Mouse (Mus musculus) CH12.LX (cell line): Measurements from ENCODE around the gene Taf10. TPM values are rescaled to one million over a fixed set of nuclear protein-coding genes. Genes with fewer than 3 reads are reported as not detected.

Experiments
- DNase-seq: peaks from one replicate; pipeline ENCODE4 v3.0.0-alpha.2; 2013; ENCODE audit errors: extremely low read depth
- H3K27ac ChIP-seq: 2 replicates; pipeline ENCODE4 v1.5.1; 2012; ENCODE audit warnings: low read depth, mild to moderate bottlenecking, control low read depth, moderate library complexity; ENCODE audit not compliant: insufficient read depth
- H3K27me3 ChIP-seq: replicated peaks from 2 replicates; pipeline ENCODE3; 2012; ENCODE audit warnings: inconsistent platforms
- H3K36me3 ChIP-seq, 2 experiments: replicated peaks in 1 of 2; 2 replicates each; pipeline versions ENCODE3 to v1.6.1; 2012; ENCODE audit warnings: inconsistent platforms in 1 of 2, low read length in 1 of 2, mild to moderate bottlenecking in 1 of 2, mixed read lengths in 1 of 2, moderate library complexity in 1 of 2; ENCODE audit not compliant: control insufficient read depth in 1 of 2, insufficient read depth in 1 of 2
- H3K4me1 ChIP-seq, 2 experiments: 2 replicates each; pipeline ENCODE4 v1.6.1; 2012; ENCODE audit warnings: inconsistent platforms in 1 of 2, moderate library complexity in 1 of 2; ENCODE audit not compliant: insufficient read depth in 2 of 2, control insufficient read depth in 1 of 2
- H3K4me2 ChIP-seq: 2 replicates; pipeline ENCODE4 v1.6.1; 2012; ENCODE audit warnings: low read depth, mild to moderate bottlenecking, control low read depth; ENCODE audit not compliant: poor library complexity, insufficient read depth, severe bottlenecking
- H3K4me3 ChIP-seq, 3 experiments: fragments of 150-350 bp in 1 of 3; sonication (generic) in 1 of 3; replicated peaks in 1 of 3; 2 replicates each; pipeline versions ENCODE3 to v1.5.1; 2011 to 2012; ENCODE audit warnings: low read depth in 2 of 3, low read length in 2 of 3, mild to moderate bottlenecking in 2 of 3, moderate library complexity in 2 of 3, control low read depth in 1 of 3, improper control_type of control experiment in 1 of 3, inconsistent platforms in 1 of 3, mixed read lengths in 1 of 3; ENCODE audit not compliant: poor library complexity in 1 of 3
- H3K79me2 ChIP-seq: replicated peaks from 2 replicates; pipeline ENCODE4 v1.6.1; 2012; ENCODE audit warnings: mild to moderate bottlenecking, moderate library complexity; ENCODE audit not compliant: control insufficient read depth, poor library complexity, insufficient read depth, severe bottlenecking; ENCODE audit errors: extremely low read depth
- H3K9ac ChIP-seq: 2 replicates; pipeline ENCODE4 v1.6.1; 2012; ENCODE audit warnings: low read depth, mild to moderate bottlenecking, control low read depth, moderate library complexity; ENCODE audit not compliant: insufficient read depth
- H3K9me3 ChIP-seq: replicated peaks from 2 replicates; pipeline ENCODE3; 2012; ENCODE audit warnings: low read length, inconsistent platforms, mixed read lengths
- BHLHE40 ChIP-seq: IDR thresholded peaks from 2 replicates; pipeline ENCODE4 v1.6.1; 2011; ENCODE audit warnings: mild to moderate bottlenecking, low read depth, low read length, improper control_type of control experiment
- CHD1 ChIP-seq: IDR thresholded peaks from 2 replicates; pipeline ENCODE4 v1.6.1; 2012; ENCODE audit warnings: low read depth, low read length, improper control_type of control experiment, inconsistent platforms
- CHD2 ChIP-seq: IDR thresholded peaks from 2 replicates; pipeline ENCODE4 v1.6.1; 2011; ENCODE audit warnings: low read length, improper control_type of control experiment
- E2F4 ChIP-seq: IDR thresholded peaks from 2 replicates; pipeline ENCODE4 v1.6.1; 2011; ENCODE audit warnings: low read depth, low read length, improper control_type of control experiment; ENCODE audit not compliant: insufficient replicate concordance
- ETS1 ChIP-seq: conservative IDR thresholded peaks from 2 replicates; pipeline ENCODE4 v1.6.1; 2012; ENCODE audit warnings: low read depth, mild to moderate bottlenecking, inconsistent platforms, low read length, improper control_type of control experiment, moderate library complexity
- GABPA ChIP-seq: IDR thresholded peaks from 2 replicates; pipeline ENCODE4 v1.6.1; 2012; ENCODE audit warnings: low read depth, low read length, improper control_type of control experiment, inconsistent platforms; ENCODE audit not compliant: insufficient replicate concordance
- KAT2A ChIP-seq: IDR thresholded peaks from 2 replicates; pipeline ENCODE4 v1.6.1; 2012; ENCODE audit warnings: low read length, improper control_type of control experiment, inconsistent platforms; ENCODE audit not compliant: insufficient replicate concordance
- MAX ChIP-seq: IDR thresholded peaks from 2 replicates; pipeline ENCODE4 v1.6.1; 2011; ENCODE audit warnings: low read length, improper control_type of control experiment
- MAZ ChIP-seq: IDR thresholded peaks from 2 replicates; pipeline ENCODE4 v1.6.1; 2012; ENCODE audit warnings: low read depth, mild to moderate bottlenecking, inconsistent platforms, low read length, improper control_type of control experiment, moderate library complexity
- MEF2A ChIP-seq: IDR thresholded peaks from 2 replicates; pipeline ENCODE4 v1.6.1; 2014; ENCODE audit warnings: low read depth, mild to moderate bottlenecking, inconsistent platforms, low read length, improper control_type of control experiment, borderline replicate concordance
- NRF1 ChIP-seq: IDR thresholded peaks from 2 replicates; pipeline ENCODE4 v1.6.1; 2014; ENCODE audit warnings: low read depth, mild to moderate bottlenecking, inconsistent platforms, low read length, improper control_type of control experiment, moderate library complexity
- POLR2AphosphoS2 ChIP-seq: IDR thresholded peaks from 2 replicates; pipeline ENCODE4 v1.6.1; 2011; ENCODE audit warnings: low read depth, low read length, improper control_type of control experiment
- RAD21 ChIP-seq: IDR thresholded peaks from 2 replicates; pipeline ENCODE4 v1.6.1; 2011; ENCODE audit warnings: low read depth, mild to moderate bottlenecking, low read length, improper control_type of control experiment, moderate library complexity
- RCOR1 ChIP-seq: conservative IDR thresholded peaks from 2 replicates; pipeline ENCODE4 v1.6.1; 2012; ENCODE audit warnings: low read depth, mild to moderate bottlenecking, inconsistent platforms, low read length, improper control_type of control experiment
- SIN3A ChIP-seq: IDR thresholded peaks from 2 replicates; pipeline ENCODE4 v1.6.1; 2012; ENCODE audit warnings: low read length, improper control_type of control experiment, inconsistent platforms
- SMC3 ChIP-seq: IDR thresholded peaks from 2 replicates; pipeline ENCODE4 v1.6.1; 2011; ENCODE audit warnings: low read depth, low read length, improper control_type of control experiment
- TBP ChIP-seq: conservative IDR thresholded peaks from 2 replicates; pipeline ENCODE4 v1.6.1; 2011; ENCODE audit warnings: low read depth, low read length, improper control_type of control experiment
- TCF12 ChIP-seq: IDR thresholded peaks from 2 replicates; pipeline ENCODE4 v1.6.1; 2014; ENCODE audit warnings: low read depth, mild to moderate bottlenecking, inconsistent platforms, low read length, improper control_type of control experiment
- UBTF ChIP-seq: IDR thresholded peaks from 2 replicates; pipeline ENCODE4 v1.6.1; 2012; ENCODE audit warnings: low read depth, mild to moderate bottlenecking, inconsistent platforms, low read length, improper control_type of control experiment, moderate library complexity
- USF1 ChIP-seq: IDR thresholded peaks from 2 replicates; pipeline ENCODE4 v1.6.1; 2014; ENCODE audit warnings: low read depth, mild to moderate bottlenecking, inconsistent platforms, low read length, improper control_type of control experiment
- USF2 ChIP-seq: conservative IDR thresholded peaks from 2 replicates; pipeline ENCODE4 v1.6.1; 2011; ENCODE audit warnings: low read depth, low read length, improper control_type of control experiment
- ZKSCAN1 ChIP-seq: IDR thresholded peaks from 2 replicates; pipeline ENCODE4 v1.6.1; 2012; ENCODE audit warnings: low read depth, inconsistent platforms, low read length, improper control_type of control experiment, borderline replicate concordance
- ZNF384 ChIP-seq: IDR thresholded peaks from 2 replicates; pipeline ENCODE4 v1.6.1; 2012; ENCODE audit warnings: low read depth, low read length, improper control_type of control experiment, inconsistent platforms
- dilution Hi-C: fragments of 300-500 bp; cut with MboI; formaldehyde crosslinking; loops from 2 replicates; pipeline ENCODE4 v1.14.3; 2020; ENCODE audit warnings: low sequenced_read_pairs; ENCODE audit not compliant: extremely low pct_unique_long_range_greater_than_20kb, extremely low pct_ligation_motif_present
- in situ Hi-C: fragments of 300-500 bp; cut with MboI; formaldehyde crosslinking; loops from 3 replicates; pipeline ENCODE4 v1.14.3; 2019; ENCODE audit warnings: low sequenced_read_pairs, low pct_ligation_motif_present, low pct_unique_long_range_greater_than_20kb, mixed read lengths
- polyA plus RNA-seq: library from polyadenylated mRNA; unstranded; fragments of >175 nt; gene quantifications from 2 replicates; pipeline ENCODE4 v1.2.1, GENCODE M21; 2012; ENCODE audit warnings: low read depth; ENCODE audit not compliant: insufficient read length
- total RNA-seq, 2 experiments: library from RNA; depleted of rRNA; stranded (reverse); fragments of 300-350 nt in 1 of 2; fragments of >200 nt in 1 of 2; gene quantifications; 2 replicates each; pipeline ENCODE4 v1.2.3; 2012 to 2014

The Taf10 gene
- total and polyA plus RNA-seq, 3 experiments, result 259 to 461 (median 330) TPM

- DNase-seq, result no peak
- Histone ChIP-seq H3K79me2 (peaks cover under 1% of the 10 kb centered on the region; the same call in 1 of the 2 replicates), H3K4me3 (no peak overlapping the region), H3K9me3 (no peaks in the 10 kb centered on the region), H3K27ac (no peak overlapping the region), H3K27me3 (no peaks in the 10 kb centered on the region), H3K4me1 (peaks cover 0 to 17% of the 10 kb centered on the region in 2 experiments; a peak in 2 of 4 replicates), H3K4me2 (no peak overlapping the region), H3K9ac (no peak overlapping the region), H3K36me3 (peaks cover 40 to 90% of the 10 kb centered on the region in 2 experiments)
- in situ Hi-C loops, result no loop called here
- TF ChIP-seq RAD21 (no peak), MAZ (no peak), CHD1 (no peak), MEF2A (no peak), USF2 (no peak), RCOR1 (no peak), ZNF384 (no peak), TBP (no peak), ETS1 (no peak), POLR2AphosphoS2 (no peak), MAX (no peak), BHLHE40 (no peak)
- dilution Hi-C loops, result no loop called here
These were observed 15.3 kb downstream of the Taf10 start for GRCm38 (mm10) chr7:105728701-105729428.

GRCm38 (mm10) chr7:105726980-105727325 is 17.2 kb downstream of the Taf10 start:
- H3K9ac ChIP-seq, result no peak overlapping the region
- no peak for DNase-seq
- no peaks in the 10 kb centered on the region for H3K79me2 ChIP-seq
- no peak overlapping the region for H3K4me3 ChIP-seq
- dilution Hi-C loops (no loop called here), in situ Hi-C loops (no loop called here)
- no peak overlapping the region for H3K4me2 ChIP-seq
- no peak overlapping the region for H3K27ac ChIP-seq
- no peak for TF ChIP-seq UBTF
- TF ChIP-seq RAD21, result no peak
- TF ChIP-seq SMC3, result no peak
- no peak for TF ChIP-seq KAT2A
- no peak for TF ChIP-seq MEF2A
- TF ChIP-seq MAX, result no peak
- TF ChIP-seq CHD2, result no peak
- no peak for TF ChIP-seq MAZ
- no peak for TF ChIP-seq TCF12
- TF ChIP-seq GABPA, result no peak
- TF ChIP-seq SIN3A, result no peak
- TF ChIP-seq CHD1, result no peak
- TF ChIP-seq USF1, result no peak
- no peak for TF ChIP-seq USF2
- TF ChIP-seq ZKSCAN1, result no peak
- no peak for TF ChIP-seq E2F4
- no peak for TF ChIP-seq NRF1
- H3K9me3 ChIP-seq, result no peaks in the 10 kb centered on the region
- peaks cover 21 to 87% of the 10 kb centered on the region in 2 experiments for H3K36me3 ChIP-seq
- H3K4me1 ChIP-seq, result peaks cover 0 to 3% of the 10 kb centered on the region in 2 experiments; a peak in 1 of 4 replicates
- H3K27me3 ChIP-seq, result no peaks in the 10 kb centered on the region
